8 mouse cellular contexts compared by ENCODE assay signal in genomic region chr6:128296750-128297393, GRCm38 (mm10). TPM values are rescaled to one million over a fixed set of nuclear protein-coding genes. Genes with fewer than 3 reads are reported as not detected.
A peak's percentile ranks its signal among the peaks of the same experiment; 100 is the strongest.
DNase-seq lines count a peak whose midpoint lies in the region; ATAC-seq lines count a peak whose summit lies in the region.

No protein-coding gene starts in this region.

- no peaks in the 10 kb centered on the region for H3K9me3 ChIP-seq in heart, embryonic 15.5 days (replicated peaks)
- no peaks in the 10 kb centered on the region for H3K9me3 ChIP-seq in lung, embryonic 16.5 days (ENCODE audit: control insufficient read depth, low read length)
- no peaks in the 10 kb centered on the region for H3K9me3 ChIP-seq in stomach, embryonic 16.5 days (replicated peaks; ENCODE audit: control insufficient read depth, low read length)
- H3K9me3 ChIP-seq in midbrain, embryonic 14.5 days (ENCODE audit: control insufficient read depth, low read length), result no peaks in the 10 kb centered on the region

- ATAC-seq in heart, embryonic 15.5 days (replicated peaks; ENCODE audit: insufficient number of reproducible peaks, insufficient read depth, low FRiP score, low read depth), result no peak
- no peak for ATAC-seq in lung, embryonic 16.5 days (ENCODE audit: low read depth)
- ATAC-seq in stomach, embryonic 16.5 days (ENCODE audit: insufficient read depth, low FRiP score), result no peak
- no peak for ATAC-seq in midbrain, embryonic 14.5 days (ENCODE audit: low FRiP score, low TSS enrichment)

- peak overlapping the region; percentile 17; the same call in 1 of the 2 replicates for H3K4me2 ChIP-seq in heart, embryonic 15.5 days
- H3K4me2 ChIP-seq in lung, embryonic 16.5 days (ENCODE audit: low read depth, low read length), result peak overlapping the region; percentile 33
- H3K4me2 ChIP-seq in stomach, embryonic 16.5 days (ENCODE audit: low read depth, low read length), result no peak overlapping the region
- no peak overlapping the region for H3K4me2 ChIP-seq in midbrain, embryonic 14.5 days (ENCODE audit: low read length)

- no peaks in the 10 kb centered on the region for H3K36me3 ChIP-seq in heart, embryonic 15.5 days
- H3K36me3 ChIP-seq in lung, embryonic 16.5 days (ENCODE audit: control insufficient read depth, insufficient read depth, low read length), result no peaks in the 10 kb centered on the region
- no peaks in the 10 kb centered on the region for H3K36me3 ChIP-seq in stomach, embryonic 16.5 days (ENCODE audit: control insufficient read depth, insufficient read depth, low read length)
- no peaks in the 10 kb centered on the region for H3K36me3 ChIP-seq in midbrain, embryonic 14.5 days (ENCODE audit: control insufficient read depth, insufficient read depth, low read length)

- 38% methylated on average over 11 of the region's 11 CpGs for WGBS in heart, embryonic 15.5 days
- WGBS in lung, embryonic 16.5 days, result 23% methylated on average over 11 of the region's 11 CpGs
- WGBS in stomach, embryonic 16.5 days, result 30% methylated on average over 11 of the region's 11 CpGs
- WGBS in midbrain, embryonic 14.5 days, result 42% methylated on average over 11 of the region's 11 CpGs

- no peak overlapping the region for H3K9ac ChIP-seq in heart, embryonic 15.5 days
- H3K9ac ChIP-seq in lung, embryonic 16.5 days (ENCODE audit: low read length), result peak overlapping the region; percentile 44
- H3K9ac ChIP-seq in stomach, embryonic 16.5 days (ENCODE audit: low read length), result 0 out of 2 replicates have a peak overlapping the region, but pooled peaks have one; percentile 9
- no peak overlapping the region for H3K9ac ChIP-seq in midbrain, embryonic 14.5 days (replicated peaks; ENCODE audit: low read length)

- H3K27ac ChIP-seq in heart, embryonic 15.5 days, result peak overlapping the region; percentile 56
- peak overlapping the region; percentile 92 for H3K27ac ChIP-seq in lung, embryonic 16.5 days (ENCODE audit: low read length)
- H3K27ac ChIP-seq in stomach, embryonic 16.5 days (ENCODE audit: low read length), result no peak overlapping the region
- H3K27ac ChIP-seq in midbrain, embryonic 14.5 days (replicated peaks; ENCODE audit: low read depth, low read length), result no peak overlapping the region

- DNase-seq in heart, adult 11 months, result no peak
- DNase-seq in lung, postnatal 36 days, result no peak
- peak; percentile 89 to 92 for DNase-seq in cerebellum, postnatal 25 days
- no peak for DNase-seq in embryo, embryonic 9.5 days (ENCODE audit: extremely low spot score)
- no peak for DNase-seq in midbrain, embryonic 14.5 days

- peaks cover 15% of the 10 kb centered on the region for H3K27me3 ChIP-seq in heart, embryonic 15.5 days
- H3K27me3 ChIP-seq in lung, embryonic 16.5 days (ENCODE audit: control insufficient read depth, insufficient read depth, low read depth, low read length), result peaks cover 15% of the 10 kb centered on the region
- H3K27me3 ChIP-seq in stomach, embryonic 16.5 days (ENCODE audit: control insufficient read depth, insufficient read depth, low read length), result peaks cover 18% of the 10 kb centered on the region
- H3K27me3 ChIP-seq in midbrain, embryonic 14.5 days (ENCODE audit: control insufficient read depth, insufficient read depth, low read length), result peaks cover 41% of the 10 kb centered on the region

- H3K4me3 ChIP-seq in heart, embryonic 15.5 days, result no peak overlapping the region
- no peak overlapping the region for H3K4me3 ChIP-seq in lung, embryonic 16.5 days (ENCODE audit: low read length)
- H3K4me3 ChIP-seq in stomach, embryonic 16.5 days (replicated peaks; ENCODE audit: low read length), result no peak overlapping the region
- H3K4me3 ChIP-seq in midbrain, embryonic 14.5 days (replicated peaks; ENCODE audit: low read depth, low read length), result no peak overlapping the region

- H3K4me1 ChIP-seq in heart, embryonic 15.5 days (replicated peaks), result peaks cover 38% of the 10 kb centered on the region
- peaks cover 50% of the 10 kb centered on the region for H3K4me1 ChIP-seq in lung, embryonic 16.5 days (replicated peaks; ENCODE audit: control insufficient read depth, insufficient read depth, low read length)
- peaks cover 24% of the 10 kb centered on the region for H3K4me1 ChIP-seq in stomach, embryonic 16.5 days (ENCODE audit: control insufficient read depth, insufficient read depth, low read length)
- peaks cover 8% of the 10 kb centered on the region; the same call in 1 of the 2 replicates for H3K4me1 ChIP-seq in midbrain, embryonic 14.5 days (ENCODE audit: control insufficient read depth, insufficient read depth, low read length)

RNA-seq across cellular contexts. Expression of gene Tead4, which starts 3.8 kb away (rescaled TPM):
- polyA plus RNA-seq in heart, embryonic 15.5 days (2015; fragmentation: Nextera tagmentation; extraction: Ambion mirVana), result 2.3 and 2.7 TPM in 2 replicates
- 5.5 and 5.9 TPM in 2 replicates for polyA plus RNA-seq in lung, embryonic 16.5 days (2015; fragmentation: Nextera tagmentation; extraction: Ambion mirVana)
- 0.79 and 2.0 TPM in 2 replicates for polyA plus RNA-seq in stomach, embryonic 16.5 days (2015; fragmentation: Nextera tagmentation; extraction: Ambion mirVana)
- polyA plus RNA-seq in midbrain, embryonic 14.5 days (2014; fragmentation: Nextera tagmentation; extraction: Ambion mirVana), result 0.19 and 0.55 TPM in 2 replicates

RNA-seq across cellular contexts. Expression of gene Tulp3, which starts 58.8 kb away (rescaled TPM):
- polyA plus RNA-seq in heart, embryonic 15.5 days (2015; fragmentation: Nextera tagmentation; extraction: Ambion mirVana), result 9.0 and 13.3 TPM in 2 replicates
- 19.3 and 21.6 TPM in 2 replicates for polyA plus RNA-seq in lung, embryonic 16.5 days (2015; fragmentation: Nextera tagmentation; extraction: Ambion mirVana)
- 13.8 TPM in 2 replicates for polyA plus RNA-seq in stomach, embryonic 16.5 days (2015; fragmentation: Nextera tagmentation; extraction: Ambion mirVana)
- 11.5 and 13.8 TPM in 2 replicates for polyA plus RNA-seq in midbrain, embryonic 14.5 days (2014; fragmentation: Nextera tagmentation; extraction: Ambion mirVana)

Comparison
In these comparisons a context has a peak if more than half of its experiments do, and no peak if none do; other contexts are left out.
1. H3K27ac ChIP-seq: peak in heart, embryonic 15.5 days (single experiment) and lung, embryonic 16.5 days (single experiment); none in stomach, embryonic 16.5 days (single experiment) and midbrain, embryonic 14.5 days (single experiment).
2. H3K4me2 ChIP-seq: peak in heart, embryonic 15.5 days (single experiment) and lung, embryonic 16.5 days (single experiment); none in stomach, embryonic 16.5 days (single experiment) and midbrain, embryonic 14.5 days (single experiment).
3. H3K9ac ChIP-seq: peak in lung, embryonic 16.5 days (single experiment) and stomach, embryonic 16.5 days (single experiment); none in heart, embryonic 15.5 days (single experiment) and midbrain, embryonic 14.5 days (single experiment).
4. DNase-seq: peak in cerebellum, postnatal 25 days (2 of 2); none in heart, adult 11 months (single experiment), lung, postnatal 36 days (single experiment), embryo, embryonic 9.5 days (single experiment) and midbrain, embryonic 14.5 days (single experiment).